Mouse (Mus musculus) heart, adult 2 months (tissue): Measurements from ENCODE around the gene Serp1. TPM values are rescaled to one million over a fixed set of nuclear protein-coding genes. Genes with fewer than 3 reads are reported as not detected.

ENCODE experiments used
- DNase-seq, 2 experiments: peaks; one replicate each; pipeline ENCODE4 v3.0.0; 2021
- H3K27ac ChIP-seq: fragments of 200-600 bp; 2 replicates; pipeline ENCODE4 v1.8.1; 2022
- H3K27me3 ChIP-seq: fragments of 200-500 bp; 2 replicates; pipeline ENCODE4 v1.6.1; 2012; ENCODE audit warnings: mild to moderate bottlenecking, low read length, inconsistent platforms, mixed read lengths; ENCODE audit not compliant: control insufficient read depth, insufficient read depth
- H3K36me3 ChIP-seq: fragments of 200-500 bp; 2 replicates; pipeline ENCODE4 v1.6.1; 2012; ENCODE audit warnings: low read length, inconsistent platforms; ENCODE audit not compliant: control insufficient read depth, insufficient read depth
- H3K4me1 ChIP-seq: fragments of 200-500 bp; 2 replicates; pipeline ENCODE4 v1.6.1; 2011; ENCODE audit warnings: low read length; ENCODE audit not compliant: control insufficient read depth, insufficient read depth
- H3K4me3 ChIP-seq: fragments of 200-600 bp; 2 replicates; pipeline ENCODE4 v1.8.1; 2022
- H3K79me2 ChIP-seq: fragments of 200-500 bp; replicated peaks from 2 replicates; pipeline ENCODE4 v1.6.1; 2012; ENCODE audit warnings: mild to moderate bottlenecking, inconsistent platforms, low read length, moderate library complexity, mixed read lengths; ENCODE audit not compliant: control insufficient read depth, insufficient read depth
- H3K9ac ChIP-seq: fragments of 200-500 bp; 2 replicates; pipeline ENCODE4 v1.6.1; 2012; ENCODE audit warnings: low read depth, mild to moderate bottlenecking, control low read depth, inconsistent platforms, low read length, mixed read lengths
- CTCF ChIP-seq: fragments of 200-600 bp; IDR thresholded peaks from 2 replicates; pipeline ENCODE4 v1.8.1; 2022; ENCODE audit warnings: antibody characterized with exemption, mild to moderate bottlenecking, moderate library complexity
- EP300 ChIP-seq: fragments of 200-500 bp; IDR thresholded peaks from 2 replicates; pipeline ENCODE4 v1.6.1; 2011; ENCODE audit warnings: low read depth, low read length, control low read depth; ENCODE audit not compliant: insufficient read depth
- POLR2A ChIP-seq: fragments of 200-500 bp; IDR thresholded peaks from 2 replicates; pipeline ENCODE4 v1.6.1; 2011; ENCODE audit warnings: mild to moderate bottlenecking, low read depth, low read length, control low read depth; ENCODE audit not compliant: insufficient read depth
- WGBS: fragments of 180-500 bp; shearing (Covaris S2); methylation state at CpG from one replicate; pipeline ENCODE4 v1.1.7; 2018; 5-methylcytosine and 5-hydroxymethylcytosine counted together
- intact Hi-C: fragments of 180-260 bp; cut with DNase I; formaldehyde crosslinking; loops from one replicate; pipeline ENCODE4 v1.15.1; 2025
- polyA plus RNA-seq: library from polyadenylated mRNA; depleted of rRNA; stranded (reverse); fragments of >200 nt; gene quantifications from 2 replicates; pipeline ENCODE4 v1.2.3, GENCODE M21; 2012
- total RNA-seq, 2 experiments: library from RNA; stranded (reverse); gene quantifications; 2 replicates each; pipeline ENCODE4 v1.2.3; 2021

Gene Serp1
- total and polyA plus RNA-seq, 3 experiments = 6.8 to 12.3 (median 12.2) TPM

- no peaks in the 10 kb centered on the region for H3K4me1 ChIP-seq
- no peak overlapping the region for H3K9ac ChIP-seq
- H3K4me3 ChIP-seq = no peak overlapping the region
- no peak overlapping the region for H3K27ac ChIP-seq
- TF ChIP-seq POLR2A (no peak), EP300 (no peak), CTCF (no peak)
- no peaks in the 10 kb centered on the region for H3K27me3 ChIP-seq
- DNase-seq = no peak
- intact Hi-C loops = no loop called here
- no peaks in the 10 kb centered on the region for H3K79me2 ChIP-seq
- no peaks in the 10 kb centered on the region for H3K36me3 ChIP-seq
Observed at GRCm38 (mm10) chr3:58504676-58505075, 21.0 kb downstream of the Serp1 start.

- Histone ChIP-seq H3K27me3 (no peaks in the 10 kb centered on the region), H3K79me2 (no peaks in the 10 kb centered on the region), H3K4me1 (no peaks in the 10 kb centered on the region), H3K4me3 (no peak overlapping the region), H3K9ac (no peak overlapping the region), H3K27ac (no peak overlapping the region), H3K36me3 (no peaks in the 10 kb centered on the region)
- intact Hi-C loops = no loop called here
- no peak for DNase-seq
- WGBS = 56% methylated on average over 3 of the region's 3 CpGs
- TF ChIP-seq CTCF (peak; percentile 21; the same call in 1 of the 2 replicates), EP300 (no peak)
Observed at GRCm38 (mm10) chr3:58503720-58504333, 21.9 kb downstream of the Serp1 start.

GRCm38 (mm10) chr3:58501961-58502360 lies 23.7 kb downstream of the Serp1 start:
- no peak for TF ChIP-seq CTCF
- no peak for TF ChIP-seq POLR2A
- no peak for TF ChIP-seq EP300
- H3K27me3 ChIP-seq = no peaks in the 10 kb centered on the region
- no peak for DNase-seq
- no peak overlapping the region for H3K9ac ChIP-seq
- H3K79me2 ChIP-seq = no peaks in the 10 kb centered on the region
- no peak overlapping the region for H3K27ac ChIP-seq
- H3K36me3 ChIP-seq = no peaks in the 10 kb centered on the region
- no peaks in the 10 kb centered on the region for H3K4me1 ChIP-seq
- WGBS = 33% methylated on average over 2 of the region's 2 CpGs
- intact Hi-C loops = no loop called here
- H3K4me3 ChIP-seq = no peak overlapping the region

- intact Hi-C loops = loop anchor here (10.0 kb wide), 1 partner anchor 159 kb away; no protein-coding TSS in a partner anchor
- 68% methylated on average over 4 of the region's 4 CpGs for WGBS
Observed at GRCm38 (mm10) chr3:58493621-58494020, 32.1 kb downstream of the Serp1 start.

GRCm38 (mm10) chr3:58490787-58491186 lies 34.9 kb downstream of the Serp1 start:
- Histone ChIP-seq H3K4me1 (no peaks in the 10 kb centered on the region), H3K9ac (no peak overlapping the region), H3K79me2 (no peaks in the 10 kb centered on the region), H3K4me3 (no peak overlapping the region), H3K36me3 (no peaks in the 10 kb centered on the region), H3K27me3 (no peaks in the 10 kb centered on the region), H3K27ac (no peak overlapping the region)
- 47% methylated on average over 7 of the region's 7 CpGs for WGBS
- intact Hi-C loops = loop anchor here (10.0 kb wide), 1 partner anchor 156 kb away; no protein-coding TSS in a partner anchor
- peak; percentile 72 for TF ChIP-seq CTCF
- TF ChIP-seq EP300 = no peak
- DNase-seq = peak in 1 of 2 experiments; percentile 10

More at GRCm38 (mm10) chr3:58493621-58494020, 32.1 kb downstream of the Serp1 start:
- Histone ChIP-seq H3K4me1 (no peaks in the 10 kb centered on the region), H3K36me3 (no peaks in the 10 kb centered on the region), H3K4me3 (no peak overlapping the region), H3K27ac (no peak overlapping the region), H3K27me3 (no peaks in the 10 kb centered on the region), H3K9ac (no peak overlapping the region), H3K79me2 (no peaks in the 10 kb centered on the region)
- TF ChIP-seq CTCF (no peak), EP300 (no peak), POLR2A (no peak)
- no peak for DNase-seq

GRCm38 (mm10) chr3:58487999-58488775 lies 37.5 kb downstream of the Serp1 start:
- intact Hi-C loops = loop anchor here (1.0 kb wide), 2 partner anchors 72 to 325 kb away; no protein-coding TSS in a partner anchor
- WGBS = 56% methylated on average over 7 of the region's 8 CpGs
- H3K4me3 ChIP-seq = no peak overlapping the region

More at GRCm38 (mm10) chr3:58487999-58488775, 37.5 kb downstream of the Serp1 start:
- Histone ChIP-seq H3K79me2 (no peaks in the 10 kb centered on the region), H3K27ac (no peak overlapping the region), H3K4me1 (no peaks in the 10 kb centered on the region), H3K27me3 (no peaks in the 10 kb centered on the region), H3K9ac (no peak overlapping the region), H3K36me3 (no peaks in the 10 kb centered on the region)
- TF ChIP-seq POLR2A (no peak), CTCF (peak; percentile 73), EP300 (no peak)
- no peak for DNase-seq
